Mouse (Mus musculus) neural tube, embryonic 15.5 days (tissue): ENCODE results near the gene Id2. TPM values are rescaled to one million over a fixed set of nuclear protein-coding genes. Genes with fewer than 3 reads are reported as not detected.

ENCODE experiments used
- ATAC-seq: fragments of 200-750 bp; cut with Nextera tagmentation; 2 replicates; pipeline ENCODE4 v1.8.0; 2017; ENCODE audit warnings: mild to moderate bottlenecking, moderate TSS enrichment, moderate library complexity; ENCODE audit not compliant: low FRiP score
- H3K27ac ChIP-seq: fragments of 300-500 bp; sonication (generic); replicated peaks from 2 replicates; pipeline ENCODE4 v1.5.1; 2015; ENCODE audit warnings: mild to moderate bottlenecking, inconsistent platforms
- H3K27me3 ChIP-seq: fragments of 300-500 bp; sonication (generic); replicated peaks from 2 replicates; pipeline ENCODE4 v1.6.1; 2015; ENCODE audit warnings: inconsistent platforms
- H3K36me3 ChIP-seq: fragments of 300-500 bp; sonication (generic); 2 replicates; pipeline ENCODE4 v1.6.1; 2015; ENCODE audit warnings: inconsistent platforms
- H3K4me1 ChIP-seq: fragments of 300-500 bp; sonication (generic); 2 replicates; pipeline ENCODE4 v1.6.1; 2015; ENCODE audit warnings: inconsistent platforms
- H3K4me2 ChIP-seq: fragments of 300-500 bp; sonication (generic); 2 replicates; pipeline ENCODE4 v1.6.1; 2015; ENCODE audit warnings: inconsistent platforms, mild to moderate bottlenecking, moderate library complexity
- H3K4me3 ChIP-seq: fragments of 300-500 bp; sonication (generic); replicated peaks from 2 replicates; pipeline ENCODE4 v1.5.1; 2015; ENCODE audit warnings: mild to moderate bottlenecking, inconsistent platforms
- H3K9ac ChIP-seq: fragments of 300-500 bp; sonication (generic); replicated peaks from 2 replicates; pipeline ENCODE4 v1.6.1; 2015; ENCODE audit warnings: mild to moderate bottlenecking, inconsistent platforms
- H3K9me3 ChIP-seq: fragments of 300-500 bp; sonication (generic); replicated peaks from 2 replicates; pipeline ENCODE4 v1.6.1; 2016; ENCODE audit warnings: inconsistent platforms
- WGBS: fragments of 180-500 bp; shearing (Covaris S2); methylation state at CpG from one replicate; pipeline ENCODE4 v1.1.7; 2015; ENCODE audit warnings: mixed read lengths; 5-methylcytosine and 5-hydroxymethylcytosine counted together
- polyA plus RNA-seq: library from polyadenylated mRNA; unstranded; fragments of >200 nt; fragmentation: Nextera tagmentation; extraction: Ambion mirVana; gene quantifications from 2 replicates; pipeline ENCODE4 v1.2.1, GENCODE M21; 2015

Id2 gene
- polyA plus RNA-seq, 1 experiment from 2014 or later: 252 TPM

- WGBS: 13% methylated on average over 19 of the region's 19 CpGs
- H3K4me1 ChIP-seq: peaks cover 20% of the 10 kb centered on the region
- 0 out of 2 replicates have a peak overlapping the region, but pooled peaks have one; percentile 18 for H3K27ac ChIP-seq
- peaks cover 2% of the 10 kb centered on the region; the same call in 1 of the 2 replicates for H3K27me3 ChIP-seq
- H3K9ac ChIP-seq: no peak overlapping the region
- no peak for ATAC-seq
- H3K36me3 ChIP-seq: no peaks in the 10 kb centered on the region
- H3K9me3 ChIP-seq: no peaks in the 10 kb centered on the region
- peak overlapping the region; percentile 9; the same call in 1 of the 2 replicates for H3K4me2 ChIP-seq
- H3K4me3 ChIP-seq: no peak overlapping the region
Observed at GRCm38 (mm10) chr12:25124431-25125238, 27.7 kb upstream of the Id2 start.

DNA sequence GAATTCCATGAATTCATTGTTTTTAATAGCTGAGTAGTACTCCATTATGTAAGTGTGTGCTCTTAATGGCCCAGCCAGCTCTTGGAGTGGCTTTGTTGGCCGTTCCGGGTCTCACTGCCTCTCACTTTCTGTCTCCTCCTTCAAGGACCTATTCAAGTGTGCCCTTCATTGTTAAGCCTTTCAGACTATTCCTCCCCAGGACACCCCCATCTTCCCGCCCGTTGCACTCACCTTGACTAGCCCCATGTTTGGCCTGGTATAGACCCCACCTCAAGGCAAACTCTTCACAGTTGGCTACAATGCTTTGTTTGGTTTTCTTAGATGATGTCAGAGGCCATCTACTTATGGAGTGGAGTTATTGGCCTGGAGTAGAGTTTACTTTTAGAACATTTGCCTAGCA lies 23.8 kb upstream of the Id2 start:
- Histone ChIP-seq H3K36me3 (no peaks in the 10 kb centered on the region), H3K27me3 (peaks cover 2% of the 10 kb centered on the region; the same call in 1 of the 2 replicates), H3K9ac (no peak overlapping the region), H3K9me3 (no peaks in the 10 kb centered on the region), H3K4me3 (no peak overlapping the region), H3K4me2 (no peak overlapping the region), H3K27ac (no peak overlapping the region), H3K4me1 (peaks cover 12% of the 10 kb centered on the region)
- 88% methylated on average over 4 of the region's 4 CpGs for WGBS
- ATAC-seq: no peak

- H3K9me3 ChIP-seq: no peaks in the 10 kb centered on the region
- 45% methylated on average over 15 of the region's 15 CpGs for WGBS
- H3K4me1 ChIP-seq: peaks cover 2% of the 10 kb centered on the region; the same call in 1 of the 2 replicates
- H3K36me3 ChIP-seq: no peaks in the 10 kb centered on the region
- H3K27me3 ChIP-seq: 0 out of 2 replicates have a peak, but pooled peaks cover under 1% of the 10 kb centered on the region
- H3K4me3 ChIP-seq: no peak overlapping the region
- H3K9ac ChIP-seq: no peak overlapping the region
- no peak for ATAC-seq
- no peak overlapping the region for H3K4me2 ChIP-seq
- H3K27ac ChIP-seq: no peak overlapping the region
Observed at GRCm38 (mm10) chr12:25119278-25119677, 22.3 kb upstream of the Id2 start.

- Histone ChIP-seq H3K9ac (no peak overlapping the region), H3K9me3 (no peaks in the 10 kb centered on the region), H3K27ac (no peak overlapping the region), H3K4me1 (no peaks in the 10 kb centered on the region), H3K4me3 (no peak overlapping the region), H3K27me3 (no peaks in the 10 kb centered on the region), H3K36me3 (no peaks in the 10 kb centered on the region), H3K4me2 (no peak overlapping the region)
- no peak for ATAC-seq
- WGBS: 90% methylated on average over 4 of the region's 4 CpGs
Observed at GRCm38 (mm10) chr12:25117856-25118511, 21.0 kb upstream of the Id2 start.

DNA sequence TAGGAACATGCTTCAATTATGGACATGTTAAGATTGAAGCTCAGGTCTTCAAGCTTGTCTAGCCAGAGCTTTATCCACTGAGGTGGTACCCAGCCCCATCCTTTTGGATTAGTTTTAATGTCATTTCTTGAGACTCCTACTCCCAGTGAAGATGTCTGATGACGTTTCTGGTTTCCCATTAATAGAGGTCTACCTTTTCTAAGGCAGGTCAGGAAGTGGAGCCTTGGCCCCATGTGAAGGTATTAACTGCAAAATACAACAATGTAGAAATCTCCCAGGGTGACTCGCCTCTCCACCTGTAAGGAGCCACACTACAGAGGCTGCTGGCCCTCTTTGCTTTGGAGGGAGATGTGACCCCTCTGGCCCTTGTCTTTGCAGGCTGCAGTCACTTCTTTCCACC lies 19.2 kb upstream of the Id2 start:
- Histone ChIP-seq H3K4me3 (no peak overlapping the region), H3K27me3 (no peaks in the 10 kb centered on the region), H3K36me3 (no peaks in the 10 kb centered on the region), H3K27ac (no peak overlapping the region), H3K9ac (no peak overlapping the region), H3K4me2 (no peak overlapping the region), H3K9me3 (no peaks in the 10 kb centered on the region), H3K4me1 (no peaks in the 10 kb centered on the region)
- 94% methylated on average over 2 of the region's 2 CpGs for WGBS
- ATAC-seq: no peak

GRCm38 (mm10) chr12:25114426-25114825 lies 17.5 kb upstream of the Id2 start:
- H3K9me3 ChIP-seq: no peaks in the 10 kb centered on the region
- no peak overlapping the region for H3K4me2 ChIP-seq
- H3K36me3 ChIP-seq: no peaks in the 10 kb centered on the region
- H3K4me3 ChIP-seq: no peak overlapping the region
- H3K9ac ChIP-seq: no peak overlapping the region
- H3K4me1 ChIP-seq: no peaks in the 10 kb centered on the region
- WGBS: 77% methylated on average over 1 of the region's 1 CpGs
- no peak for ATAC-seq
- no peak overlapping the region for H3K27ac ChIP-seq
- H3K27me3 ChIP-seq: no peaks in the 10 kb centered on the region

DNA sequence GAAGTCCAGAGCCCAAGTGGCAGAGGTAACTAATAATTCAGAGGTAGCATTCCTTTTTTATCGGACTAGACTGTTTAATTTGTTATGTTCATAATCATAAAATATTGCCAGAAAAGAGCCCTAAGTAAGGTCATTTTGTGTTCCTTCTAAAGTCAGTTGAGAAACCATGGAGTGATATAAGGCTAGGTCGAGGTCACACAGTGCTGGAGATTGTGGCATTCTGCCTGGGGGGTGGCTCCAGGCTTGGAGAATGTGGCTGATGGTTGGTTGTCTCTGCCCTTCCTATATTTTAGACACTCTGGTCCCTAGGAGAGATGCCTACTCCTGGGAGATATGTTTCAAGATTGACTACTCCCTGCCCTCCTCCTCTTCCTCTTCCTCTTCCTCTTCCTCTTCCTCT lies 16.4 kb upstream of the Id2 start:
- no peaks in the 10 kb centered on the region for H3K36me3 ChIP-seq
- no peaks in the 10 kb centered on the region for H3K9me3 ChIP-seq
- H3K4me2 ChIP-seq: no peak overlapping the region
- H3K9ac ChIP-seq: no peak overlapping the region
- no peaks in the 10 kb centered on the region for H3K4me1 ChIP-seq
- H3K4me3 ChIP-seq: no peak overlapping the region
- no peaks in the 10 kb centered on the region for H3K27me3 ChIP-seq
- WGBS: 89% methylated on average over 2 of the region's 2 CpGs
- no peak for ATAC-seq
- no peak overlapping the region for H3K27ac ChIP-seq

DNA sequence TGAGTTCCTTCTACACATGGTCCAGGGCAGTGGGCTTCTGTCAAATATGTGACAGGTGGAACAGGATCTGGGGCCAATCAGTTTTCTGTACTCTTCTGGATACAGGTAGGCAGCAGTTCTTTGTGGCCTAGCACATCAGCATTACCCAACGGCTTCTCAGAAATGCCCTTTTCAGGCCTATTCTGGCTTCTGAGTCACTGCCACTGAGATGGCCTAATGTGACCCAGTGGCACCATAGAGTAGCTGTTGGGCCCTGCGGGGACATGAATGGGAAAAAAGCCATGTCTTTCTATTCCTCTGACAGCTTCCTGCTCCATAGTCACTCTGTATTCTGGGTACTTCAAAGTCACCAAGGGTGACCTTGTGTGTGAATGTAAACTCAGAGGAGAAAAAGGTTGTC lies 15.9 kb upstream of the Id2 start:
- H3K4me2 ChIP-seq: no peak overlapping the region
- no peaks in the 10 kb centered on the region for H3K4me1 ChIP-seq
- H3K9me3 ChIP-seq: no peaks in the 10 kb centered on the region
- H3K27ac ChIP-seq: no peak overlapping the region
- H3K27me3 ChIP-seq: no peaks in the 10 kb centered on the region
- H3K36me3 ChIP-seq: no peaks in the 10 kb centered on the region
- no peak for ATAC-seq
- no peak overlapping the region for H3K4me3 ChIP-seq
- H3K9ac ChIP-seq: no peak overlapping the region
- 93% methylated on average over 2 of the region's 2 CpGs for WGBS

DNA sequence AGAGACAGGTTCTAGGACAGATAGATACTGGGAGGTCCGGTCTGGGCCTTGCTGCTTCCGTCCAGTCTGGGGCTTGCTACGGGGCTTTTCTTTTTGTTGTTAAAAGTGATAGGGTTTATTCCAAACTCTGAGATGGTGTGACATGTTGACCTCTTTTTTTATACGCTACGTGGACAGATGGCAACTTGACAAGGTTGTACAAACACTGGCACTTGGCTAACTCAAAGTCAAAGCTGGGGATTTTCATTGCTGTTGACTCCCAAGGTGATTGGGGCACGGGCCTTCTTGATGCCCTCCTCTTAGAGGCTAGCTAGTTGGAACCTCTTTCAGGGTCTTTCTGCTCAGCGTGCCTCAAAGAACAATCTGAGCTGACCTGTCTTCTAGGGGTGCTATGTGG lies 13.7 kb upstream of the Id2 start:
- H3K36me3 ChIP-seq: no peaks in the 10 kb centered on the region
- H3K27ac ChIP-seq: no peak overlapping the region
- no peaks in the 10 kb centered on the region for H3K27me3 ChIP-seq
- no peak overlapping the region for H3K4me2 ChIP-seq
- no peaks in the 10 kb centered on the region for H3K4me1 ChIP-seq
- no peak overlapping the region for H3K9ac ChIP-seq
- no peak for ATAC-seq
- 85% methylated on average over 7 of the region's 7 CpGs for WGBS
- no peaks in the 10 kb centered on the region for H3K9me3 ChIP-seq
- no peak overlapping the region for H3K4me3 ChIP-seq

DNA sequence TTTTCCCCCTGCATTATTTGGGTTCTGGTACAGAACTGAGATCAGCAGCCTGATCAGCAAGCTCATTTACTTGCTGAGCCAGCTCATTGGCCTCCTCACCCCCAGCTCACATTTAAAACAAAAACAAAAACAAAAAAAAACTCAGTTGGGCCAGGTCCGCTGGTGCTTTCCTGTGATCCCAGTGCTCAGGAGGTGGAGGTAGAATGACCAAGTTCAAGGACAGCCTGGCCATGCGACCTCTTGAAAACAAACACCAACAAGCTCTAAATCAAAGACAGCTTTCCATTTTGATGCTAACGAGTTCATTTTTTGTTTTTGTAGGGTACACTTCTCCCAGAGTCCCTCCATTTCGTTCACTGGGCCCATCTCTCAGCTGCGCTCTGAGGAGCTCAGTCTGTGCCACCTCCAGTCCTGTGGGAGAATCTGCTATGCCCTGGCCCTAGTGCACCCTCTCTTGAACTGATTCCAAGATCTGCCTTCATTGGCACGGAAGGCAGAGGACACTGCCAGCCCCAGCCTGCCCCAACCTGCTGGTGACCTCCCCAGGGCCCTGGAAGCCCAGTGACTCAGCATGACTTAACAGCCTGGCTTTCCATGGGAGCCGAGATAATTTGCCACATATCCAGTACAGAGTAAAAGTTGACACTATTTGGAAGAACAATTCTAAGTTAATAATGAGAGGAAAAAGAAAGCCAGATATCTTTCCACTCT lies 13.2 kb upstream of the Id2 start:
- WGBS: 70% methylated on average over 7 of the region's 7 CpGs

DNA sequence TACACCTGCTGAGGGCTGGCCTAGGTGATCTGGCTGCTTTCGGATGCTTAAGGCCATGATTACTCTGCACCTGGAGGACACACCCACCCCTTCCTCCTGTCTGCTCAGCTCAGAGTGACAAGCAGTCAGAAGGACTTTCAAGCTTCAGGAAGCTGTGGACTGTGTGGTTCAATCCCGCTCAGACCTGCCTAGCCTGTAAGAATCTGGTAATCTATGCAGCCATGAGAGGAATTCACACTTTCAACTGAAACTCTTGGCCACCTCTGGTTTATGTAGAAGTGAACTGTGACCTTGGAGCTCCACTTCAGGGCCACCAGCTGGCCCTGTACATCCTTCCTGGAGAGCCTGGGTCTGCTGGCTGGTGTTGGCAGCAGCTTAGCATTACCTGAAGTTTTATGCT lies 11.9 kb upstream of the Id2 start:
- H3K9me3 ChIP-seq: no peaks in the 10 kb centered on the region
- H3K4me3 ChIP-seq: no peak overlapping the region
- no peaks in the 10 kb centered on the region for H3K4me1 ChIP-seq
- 78% methylated on average over 2 of the region's 2 CpGs for WGBS
- H3K27me3 ChIP-seq: no peaks in the 10 kb centered on the region
- H3K9ac ChIP-seq: no peak overlapping the region
- H3K4me2 ChIP-seq: no peak overlapping the region
- no peak for ATAC-seq
- no peaks in the 10 kb centered on the region for H3K36me3 ChIP-seq
- no peak overlapping the region for H3K27ac ChIP-seq

More for the DNA sequence above, 13.2 kb upstream of the Id2 start:
- H3K4me1 ChIP-seq: no peaks in the 10 kb centered on the region
- H3K9me3 ChIP-seq: no peaks in the 10 kb centered on the region
- H3K4me2 ChIP-seq: no peak overlapping the region
- H3K27ac ChIP-seq: no peak overlapping the region
- H3K4me3 ChIP-seq: no peak overlapping the region
- H3K36me3 ChIP-seq: no peaks in the 10 kb centered on the region
- H3K9ac ChIP-seq: no peak overlapping the region
- no peak for ATAC-seq
- no peaks in the 10 kb centered on the region for H3K27me3 ChIP-seq

- H3K9me3 ChIP-seq: no peaks in the 10 kb centered on the region
- no peak overlapping the region for H3K9ac ChIP-seq
- H3K4me3 ChIP-seq: no peak overlapping the region
- H3K27ac ChIP-seq: no peak overlapping the region
- no peaks in the 10 kb centered on the region for H3K36me3 ChIP-seq
- H3K4me1 ChIP-seq: peaks cover 20% of the 10 kb centered on the region
- ATAC-seq: no peak
- H3K4me2 ChIP-seq: no peak overlapping the region
- no peaks in the 10 kb centered on the region for H3K27me3 ChIP-seq
Observed at GRCm38 (mm10) chr12:25104541-25104940, 7.6 kb upstream of the Id2 start.
